Mouse (Mus musculus): Measurements from ENCODE around the gene Borcs6. TPM values are rescaled to one million over a fixed set of nuclear protein-coding genes. Genes with fewer than 3 reads are reported as not detected.

The Borcs6 gene
- 50.1 and 51.5 TPM in 2 replicates for polyA plus RNA-seq (2012)

DNA sequence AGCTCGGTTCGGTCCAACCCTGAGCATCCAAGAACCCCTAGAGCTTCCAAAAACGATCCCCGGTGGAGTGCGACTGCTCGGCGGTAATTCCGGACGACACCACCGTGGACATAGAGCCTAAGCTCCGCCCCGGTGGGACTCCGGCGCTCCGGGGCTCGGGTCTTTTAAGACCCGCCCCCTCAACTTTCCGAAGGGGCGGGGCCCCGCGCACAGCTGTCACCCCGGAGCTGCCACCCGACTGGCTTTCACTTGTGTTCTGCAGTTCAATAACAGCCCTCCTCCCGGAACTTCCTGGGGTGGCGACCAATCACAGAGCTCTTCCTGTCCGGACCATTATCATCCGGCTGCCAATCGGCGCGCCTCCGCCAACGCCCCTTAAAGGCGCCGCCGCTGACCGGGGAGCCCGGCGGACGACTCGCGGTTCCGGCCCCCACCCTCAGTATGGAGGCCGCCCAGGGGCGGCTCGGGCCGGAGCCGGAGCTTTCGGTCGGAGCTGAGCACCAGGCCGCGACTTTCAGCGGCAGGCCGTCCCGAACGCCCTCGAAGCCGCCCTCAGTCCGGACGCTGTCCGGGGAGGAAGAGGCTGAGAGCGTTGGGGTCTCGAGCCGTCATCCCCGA lies at the start of gene Borcs6:
Gene Borcs6 (plus strand): TSS at position 361 of the 618 bp plus-strand sequence.

DNA sequence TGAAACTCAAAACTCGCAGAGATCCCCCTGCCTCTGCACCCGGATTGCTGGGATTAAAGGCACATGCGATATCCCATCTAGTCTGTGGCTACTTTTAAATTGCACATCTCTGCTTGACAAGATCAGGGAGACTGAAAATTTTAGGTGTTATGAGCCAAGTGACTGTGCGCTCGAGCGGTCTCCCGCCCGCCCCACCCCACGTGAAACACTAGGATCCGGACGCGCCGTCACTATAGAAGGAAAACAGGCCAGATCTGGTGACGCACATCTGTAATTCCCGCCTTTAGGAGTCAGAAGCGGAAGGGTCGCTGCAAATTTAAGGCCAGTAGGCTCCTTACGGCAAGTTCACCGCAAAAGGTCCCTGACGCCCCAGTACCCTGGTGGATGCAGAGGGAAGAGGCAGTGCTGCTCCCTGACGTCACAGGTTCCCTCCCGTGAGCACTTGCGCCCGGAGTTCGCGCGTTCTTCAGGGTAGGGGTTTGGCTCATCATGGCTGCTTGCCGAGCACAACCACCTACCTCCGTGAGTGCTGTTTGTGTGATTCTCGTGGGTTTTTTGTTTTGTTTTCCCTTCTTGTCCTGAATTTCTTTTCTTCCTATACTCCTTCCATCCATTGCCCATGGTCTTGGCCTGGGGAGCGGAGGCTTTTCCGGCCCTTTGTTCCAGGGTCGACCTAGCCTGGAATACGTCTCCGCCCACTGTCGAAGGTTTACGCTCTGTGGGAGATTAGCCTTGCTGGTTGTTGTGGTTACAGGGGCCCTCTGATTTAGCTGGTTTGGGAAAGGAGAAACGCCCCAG lies 43.7 kb upstream of the Borcs6 start, which contains the start of gene Ctc1:
Gene Ctc1 (plus strand): TSS at position 268 of the 798 bp plus-strand sequence.

DNA sequence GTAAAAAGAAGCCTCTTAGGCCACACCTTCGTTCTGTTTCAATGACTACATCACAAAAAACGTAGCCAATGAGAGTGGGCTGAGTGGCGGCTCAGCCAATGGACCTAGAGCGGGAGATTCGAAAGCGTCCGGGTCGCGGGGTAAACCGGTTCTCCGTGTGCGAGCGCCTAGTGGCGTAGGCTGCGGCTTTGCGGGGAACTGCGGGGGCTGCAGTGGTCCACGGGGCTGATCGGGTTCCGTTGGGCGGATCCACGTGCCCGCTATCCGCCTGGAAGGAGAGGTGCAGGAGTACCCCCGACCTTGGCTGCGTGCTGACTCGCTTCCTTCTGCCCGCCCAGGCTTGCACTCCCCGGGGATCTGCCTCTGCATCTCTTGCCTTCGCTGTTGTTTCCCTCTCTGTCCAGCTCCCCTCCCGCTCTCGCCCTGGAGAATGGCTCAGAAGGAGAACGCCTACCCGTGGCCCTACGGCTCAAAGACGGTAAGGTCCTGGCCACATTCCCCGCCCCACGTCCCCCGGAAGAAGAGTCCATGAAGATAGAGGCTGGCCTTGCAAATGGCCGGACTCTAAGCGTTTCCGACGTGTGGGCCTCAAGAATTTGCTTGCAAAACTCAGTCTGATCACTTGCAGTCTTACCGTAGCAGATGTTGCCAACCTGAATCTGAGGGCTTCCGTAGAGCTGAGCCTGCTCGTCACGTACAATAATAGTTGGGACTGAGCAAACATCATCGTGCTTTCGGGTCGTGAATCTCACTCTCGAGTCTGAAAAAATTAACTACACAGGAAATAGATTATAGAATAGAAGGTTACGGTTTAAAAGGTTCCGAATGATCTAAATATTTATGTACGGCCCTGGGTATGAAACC lies 13.8 kb upstream of the Borcs6 start, which contains the start of gene Aurkb:
Gene Aurkb (plus strand): TSS at position 117 of the 864 bp plus-strand sequence.

DNA sequence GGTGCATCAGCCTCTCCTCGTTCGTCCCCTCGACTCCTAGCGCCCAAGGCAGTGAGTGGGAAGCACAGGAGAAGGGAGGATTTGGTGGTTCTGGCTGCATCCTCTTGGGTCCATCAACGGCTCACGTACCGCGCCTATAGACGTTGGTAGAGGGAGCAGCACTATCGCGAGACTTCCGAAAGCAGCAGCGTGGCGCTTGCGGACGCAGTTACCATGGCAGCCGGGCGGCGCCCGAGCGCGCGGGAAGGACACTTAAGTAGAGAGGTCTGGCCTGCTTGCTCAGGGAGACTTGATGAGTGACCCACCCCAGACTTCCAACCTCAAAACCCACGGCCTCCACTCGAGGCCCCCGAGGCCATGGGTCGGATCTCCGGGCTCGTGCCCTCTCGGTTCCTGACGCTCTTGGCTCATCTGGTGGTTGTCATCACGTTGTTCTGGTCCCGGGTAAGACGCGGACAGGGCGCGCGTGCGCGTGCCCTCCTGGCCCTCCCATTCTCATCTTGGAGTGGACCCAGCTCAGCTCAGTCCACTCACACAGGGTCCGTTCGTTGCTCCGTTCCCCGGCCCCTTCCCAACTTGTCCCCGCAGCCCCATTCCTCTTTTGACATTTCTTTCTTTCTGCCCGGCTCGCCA lies 11.2 kb downstream of the Borcs6 start, which contains the start of gene Tmem107:
Gene Tmem107 (plus strand): TSS at position 217 of the 633 bp plus-strand sequence.

DNA sequence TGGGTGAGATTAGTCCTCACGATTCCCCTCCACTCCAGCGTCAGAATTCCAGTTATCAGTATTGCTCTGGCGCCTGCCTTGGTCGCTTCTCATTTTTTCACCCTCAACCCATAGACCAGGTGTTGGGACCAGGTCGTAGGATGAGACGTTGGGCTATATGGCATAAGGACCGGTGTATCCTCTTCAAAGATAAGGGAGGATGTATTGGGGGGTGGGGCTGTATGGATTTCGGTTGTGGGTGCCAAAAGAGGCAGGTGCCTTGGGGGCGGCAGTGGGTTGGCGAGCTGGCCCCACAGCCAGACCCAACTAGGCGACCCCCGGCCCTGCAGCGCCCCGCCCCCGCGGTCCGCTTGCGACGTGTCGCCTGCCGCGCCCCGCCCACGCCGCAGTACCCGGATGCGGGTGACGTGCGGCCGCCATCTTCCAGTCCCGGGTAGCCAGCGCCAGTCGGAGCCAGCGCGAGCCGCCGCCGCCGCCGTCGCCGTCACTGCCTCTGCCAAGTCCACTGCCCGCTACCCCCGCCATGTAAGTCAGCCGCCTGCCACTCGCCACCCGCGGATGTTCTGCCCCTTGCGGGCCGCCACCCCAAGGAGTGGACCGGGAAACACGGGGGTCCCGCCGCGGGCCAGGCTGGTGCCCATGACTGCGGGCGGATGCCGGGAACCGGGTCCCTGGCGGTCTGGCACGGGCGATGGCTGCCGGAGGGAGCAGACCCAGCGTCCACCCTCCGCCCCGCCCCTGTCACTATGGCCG lies 28.8 kb downstream of the Borcs6 start, which contains the start of gene Vamp2:
Gene Vamp2 (plus strand): TSS at position 388 of the 753 bp plus-strand sequence.

DNA sequence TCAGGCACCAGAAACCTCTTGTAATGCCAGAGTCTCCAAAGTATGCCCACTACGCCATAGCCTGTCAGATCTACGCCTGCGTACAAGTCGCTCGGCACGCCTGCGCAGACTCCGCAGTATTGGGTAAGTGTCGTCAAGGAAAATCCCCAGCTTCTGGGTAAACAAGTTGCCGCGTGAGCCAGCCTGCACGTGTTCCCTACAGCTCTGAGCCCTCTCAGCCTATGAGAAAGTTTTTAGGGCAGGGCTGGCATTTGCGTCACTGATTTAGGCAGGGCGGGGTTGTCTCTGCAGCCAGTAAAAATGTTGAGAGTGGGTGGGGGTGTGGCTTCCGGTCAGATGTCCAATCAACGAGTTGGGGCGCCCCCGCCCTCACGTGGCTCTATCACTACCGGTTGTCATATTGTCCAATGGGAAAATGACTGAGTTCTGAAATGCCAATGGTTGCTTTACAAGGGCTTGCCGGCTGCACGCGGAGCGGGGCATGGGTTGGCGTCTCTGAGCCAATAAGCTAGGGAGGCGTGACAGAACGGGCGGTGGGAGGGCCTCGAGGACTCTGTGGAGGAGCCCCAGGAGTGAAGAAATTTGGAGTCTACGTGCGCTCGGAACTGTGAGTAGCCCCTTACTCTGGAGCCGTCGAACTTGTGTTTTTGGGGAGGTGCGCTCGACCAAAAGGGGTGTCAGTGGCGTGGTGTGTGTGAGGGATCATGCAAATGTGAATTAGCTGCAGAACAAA lies 35.3 kb downstream of the Borcs6 start, which contains the start of gene Per1:
Gene Per1 (plus strand): TSS at position 521 of the 733 bp plus-strand sequence.

Other genes starting within 250 kb of the Borcs6 start
- 45.0 and 50.0 TPM in 2 replicates for gene Ndel1, start 187.9 kb upstream of the Borcs6 start, polyA plus RNA-seq (2012)
- gene Rnf222, start 171.2 kb upstream of the Borcs6 start, polyA plus RNA-seq (2012), result 0.03 TPM in 2 replicates
- 275 and 292 TPM in 2 replicates for gene Rpl26, start 158.1 kb upstream of the Borcs6 start, polyA plus RNA-seq (2012)
- not detected in 2 replicates for gene Odf4, start 132.6 kb upstream of the Borcs6 start, polyA plus RNA-seq (2012)
- 0.56 and 0.79 TPM in 2 replicates for gene Arhgef15, start 102.2 kb upstream of the Borcs6 start, polyA plus RNA-seq (2012)
- gene Slc25a35, start 91.6 kb upstream of the Borcs6 start, polyA plus RNA-seq (2012), result 2.1 TPM in 2 replicates
- gene Rangrf, start 84.5 kb upstream of the Borcs6 start, polyA plus RNA-seq (2012), result 15.6 and 17.3 TPM in 2 replicates
- 25.3 and 36.6 TPM in 2 replicates for gene Pfas, start 51.3 kb upstream of the Borcs6 start, polyA plus RNA-seq (2012)
- gene Ctc1, start 43.8 kb upstream of the Borcs6 start, polyA plus RNA-seq (2012), result 104 and 110 TPM in 2 replicates
- 93.3 and 166 TPM in 2 replicates for gene Aurkb, start 14.1 kb upstream of the Borcs6 start, polyA plus RNA-seq (2012)
- 63.6 and 71.5 TPM in 2 replicates for gene Tmem107, start 11.1 kb downstream of the Borcs6 start, polyA plus RNA-seq (2012)
- 65.9 and 86.0 TPM in 2 replicates for gene Vamp2, start 28.8 kb downstream of the Borcs6 start, polyA plus RNA-seq (2012)
- gene Per1, start 35.5 kb downstream of the Borcs6 start, polyA plus RNA-seq (2012), result 120 and 156 TPM in 2 replicates
- gene Hes7, start 60.7 kb downstream of the Borcs6 start, polyA plus RNA-seq (2012), result 2.9 and 3.1 TPM in 2 replicates
- 0.22 and 0.39 TPM in 2 replicates for gene 9130213A22Rik, start 62.9 kb downstream of the Borcs6 start, polyA plus RNA-seq (2012)
- gene Aloxe3, start 66.2 kb downstream of the Borcs6 start, polyA plus RNA-seq (2012), result not detected in 2 replicates
- not detected in 2 replicates for gene Alox12b, start 97.3 kb downstream of the Borcs6 start, polyA plus RNA-seq (2012)
- 0.02 and 0.43 TPM in 2 replicates for gene Alox8, start 138.1 kb downstream of the Borcs6 start, polyA plus RNA-seq (2012)
- gene Gucy2e, start 177.3 kb downstream of the Borcs6 start, polyA plus RNA-seq (2012), result 0.01 TPM in 1 of 2 replicates, not detected in the other